Mouse (Mus musculus): ENCODE data around the gene B3galt2.

B3galt2 gene

DNA sequence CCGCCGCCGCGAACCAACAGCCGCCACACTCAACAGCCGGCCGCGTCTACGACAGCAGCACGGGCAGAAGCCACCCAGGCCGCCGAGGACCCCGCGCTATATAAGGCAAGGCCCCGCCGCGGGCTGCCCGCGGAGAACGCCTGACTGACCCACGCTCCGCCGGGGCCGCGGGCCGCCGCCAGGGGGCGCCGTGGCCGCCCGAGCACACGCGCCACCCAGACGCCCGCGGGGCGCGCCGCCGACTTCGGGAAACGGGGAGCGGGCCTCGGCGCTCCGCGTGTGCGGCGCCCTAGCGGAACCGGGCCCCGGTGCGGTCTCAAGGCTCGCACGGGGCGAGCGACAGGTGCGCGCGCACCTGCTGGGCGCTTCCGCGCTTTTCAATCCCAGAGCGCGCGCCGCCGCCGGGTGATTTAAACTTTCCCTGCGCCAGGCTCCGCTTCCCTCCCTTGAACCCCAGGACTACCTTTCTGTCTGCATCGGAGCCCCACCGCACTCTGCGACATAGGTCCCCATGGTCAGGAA lies 62.3 kb downstream of the B3galt2 start, which contains the start of gene Cdc73:
Gene Cdc73, minus strand, starts transcription at position 153 of the 522 bp plus-strand sequence.
- DNase-seq (ENCODE audit: low spot score in 2 of 2), result peak; percentile 85 to 91
